Mouse (Mus musculus) liver, embryonic 12.5 days (tissue): ENCODE results near the gene Exosc6. TPM values are rescaled to one million over a fixed set of nuclear protein-coding genes. Genes with fewer than 3 reads are reported as not detected.

Experiments
- ATAC-seq: fragments of 200-750 bp; cut with Nextera tagmentation; 2 replicates; pipeline ENCODE4 v1.8.0; 2017; ENCODE audit warnings: moderate number of reproducible peaks, mild to moderate bottlenecking, moderate library complexity
- H3K27ac ChIP-seq: fragments of 300-500 bp; sonication (generic); 2 replicates; pipeline ENCODE4 v1.5.1; 2016; ENCODE audit warnings: mild to moderate bottlenecking
- H3K27me3 ChIP-seq: fragments of 300-500 bp; sonication (generic); replicated peaks from 2 replicates; pipeline ENCODE4 v1.6.1; 2016; ENCODE audit warnings: mild to moderate bottlenecking, moderate library complexity
- H3K36me3 ChIP-seq: fragments of 300-500 bp; sonication (generic); 2 replicates; pipeline ENCODE4 v1.6.1; 2016; ENCODE audit warnings: mild to moderate bottlenecking, moderate library complexity
- H3K4me1 ChIP-seq: fragments of 300-500 bp; sonication (generic); 2 replicates; pipeline ENCODE4 v1.6.1; 2016
- H3K4me2 ChIP-seq: fragments of 300-500 bp; sonication (generic); 2 replicates; pipeline ENCODE4 v1.6.1; 2016; ENCODE audit warnings: mild to moderate bottlenecking, moderate library complexity
- H3K4me3 ChIP-seq: fragments of 300-500 bp; sonication (generic); 2 replicates; pipeline ENCODE4 v1.5.1; 2016; ENCODE audit warnings: mild to moderate bottlenecking, moderate library complexity
- H3K9ac ChIP-seq: fragments of 300-500 bp; sonication (generic); 2 replicates; pipeline ENCODE4 v1.6.1; 2016; ENCODE audit warnings: mild to moderate bottlenecking, moderate library complexity
- H3K9me3 ChIP-seq: fragments of 300-500 bp; sonication (generic); replicated peaks from 2 replicates; pipeline ENCODE4 v1.6.1; 2016; ENCODE audit warnings: mild to moderate bottlenecking, moderate library complexity
- WGBS: fragments of 180-500 bp; shearing (Covaris S2); methylation state at CpG from one replicate; pipeline ENCODE4 v1.1.7; 2016; ENCODE audit not compliant: insufficient replicate concordance; 5-methylcytosine and 5-hydroxymethylcytosine counted together
- polyA plus RNA-seq: library from polyadenylated mRNA; unstranded; fragments of >200 nt; fragmentation: Nextera tagmentation; extraction: Ambion mirVana; gene quantifications from 2 replicates; pipeline ENCODE4 v1.2.1, GENCODE M21; 2016

Exosc6 gene
- polyA plus RNA-seq, 1 experiment from 2014 or later: 25.6 TPM

- 91% methylated on average over 19 of the region's 19 CpGs for WGBS
Measured at GRCm38 (mm10) chr8:111042546-111042945, 13.6 kb upstream of the Exosc6 start.

GRCm38 (mm10) chr8:111044003-111044734 lies 12.0 kb upstream of the Exosc6 start:
- ATAC-seq: no peak
- Histone ChIP-seq H3K27ac (no peak overlapping the region), H3K27me3 (no peaks in the 10 kb centered on the region), H3K9ac (no peak overlapping the region), H3K4me2 (no peak overlapping the region), H3K4me3 (no peak overlapping the region), H3K4me1 (no peaks in the 10 kb centered on the region), H3K9me3 (no peaks in the 10 kb centered on the region), H3K36me3 (peaks cover 99% of the 10 kb centered on the region)
- 38% methylated on average over 2 of the region's 2 CpGs for WGBS

More at GRCm38 (mm10) chr8:111042546-111042945, 13.6 kb upstream of the Exosc6 start:
- Histone ChIP-seq H3K4me1 (no peaks in the 10 kb centered on the region), H3K9ac (no peak overlapping the region), H3K4me3 (no peak overlapping the region), H3K27ac (no peak overlapping the region), H3K27me3 (no peaks in the 10 kb centered on the region), H3K9me3 (no peaks in the 10 kb centered on the region), H3K4me2 (no peak overlapping the region), H3K36me3 (peaks cover 99% of the 10 kb centered on the region)
- 0 out of 2 replicates have a peak, but pooled peaks have one; percentile 30 for ATAC-seq

DNA sequence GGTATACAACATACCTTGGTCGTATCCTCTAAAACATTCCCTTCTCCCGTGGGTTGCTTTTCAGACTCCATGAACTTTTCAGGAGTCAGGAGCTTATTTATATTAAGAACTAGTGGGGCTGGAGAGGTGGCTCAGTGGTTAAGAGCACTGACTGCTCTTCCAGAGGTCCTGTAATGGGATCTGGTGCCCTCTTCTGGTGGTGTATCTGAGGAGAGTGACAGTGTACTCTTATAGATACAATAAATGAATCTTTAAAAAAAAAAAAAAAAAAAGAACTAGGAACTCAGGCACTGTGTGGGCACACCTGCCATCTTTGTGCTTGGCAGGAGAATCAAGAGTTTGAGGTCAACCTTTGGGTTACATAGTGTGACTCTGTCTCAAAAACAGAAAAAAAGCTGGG lies 7.4 kb upstream of the Exosc6 start:
- WGBS: 85% methylated on average over 2 of the region's 2 CpGs
- Histone ChIP-seq H3K27ac (no peak overlapping the region), H3K4me1 (no peaks in the 10 kb centered on the region), H3K4me2 (no peak overlapping the region), H3K36me3 (peaks cover 100% of the 10 kb centered on the region), H3K4me3 (no peak overlapping the region), H3K27me3 (no peaks in the 10 kb centered on the region), H3K9ac (no peak overlapping the region), H3K9me3 (no peaks in the 10 kb centered on the region)
- no peak for ATAC-seq

- Histone ChIP-seq H3K9ac (no peak overlapping the region), H3K36me3 (peaks cover 100% of the 10 kb centered on the region), H3K27ac (no peak overlapping the region), H3K4me1 (no peaks in the 10 kb centered on the region; the same call in 1 of the 2 replicates), H3K9me3 (no peaks in the 10 kb centered on the region), H3K4me3 (no peak overlapping the region), H3K4me2 (no peak overlapping the region), H3K27me3 (no peaks in the 10 kb centered on the region)
- WGBS: 90% methylated on average over 7 of the region's 7 CpGs
- ATAC-seq: no peak
Measured at GRCm38 (mm10) chr8:111049106-111049505, 7.0 kb upstream of the Exosc6 start.

DNA sequence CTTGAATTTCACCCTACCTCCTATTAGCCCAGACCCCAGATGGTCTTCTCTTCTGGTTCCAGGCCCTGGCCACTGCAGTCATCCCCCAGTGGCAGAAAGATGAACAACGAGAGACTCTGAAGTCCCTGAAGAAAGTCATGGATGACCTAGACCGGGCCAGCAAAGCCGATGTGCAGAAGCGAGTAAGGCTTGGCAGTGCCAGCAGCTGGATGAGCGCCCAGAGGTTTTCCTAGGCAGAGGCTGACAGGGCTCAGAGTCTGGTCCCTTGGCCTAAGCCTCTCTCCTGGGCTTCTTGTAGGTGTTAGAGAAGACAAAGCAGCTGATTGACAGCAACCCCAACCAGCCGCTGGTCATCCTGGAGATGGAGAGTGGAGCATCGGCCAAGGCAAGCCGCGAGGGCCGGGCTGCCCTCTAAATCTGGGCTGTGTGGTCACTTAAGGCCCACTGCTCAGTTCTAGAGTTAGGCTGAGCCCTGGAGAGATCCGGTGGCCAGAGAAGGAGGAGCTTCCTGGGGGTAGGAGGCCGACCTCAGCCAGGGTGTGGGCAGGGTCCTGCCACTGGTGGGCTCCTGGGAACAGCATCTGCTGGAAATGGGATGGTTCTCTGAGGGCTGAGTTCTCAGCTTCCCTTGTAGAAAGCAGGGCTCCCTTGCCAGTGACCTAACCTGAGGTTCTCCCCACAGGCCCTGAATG lies 2.2 kb upstream of the Exosc6 start:
- no peak overlapping the region for H3K27ac ChIP-seq
- no peak for ATAC-seq
- H3K4me2 ChIP-seq: no peak overlapping the region
- H3K4me3 ChIP-seq: no peak overlapping the region
- no peaks in the 10 kb centered on the region for H3K9me3 ChIP-seq
- no peaks in the 10 kb centered on the region for H3K27me3 ChIP-seq
- H3K9ac ChIP-seq: no peak overlapping the region
- WGBS: 91% methylated on average over 12 of the region's 12 CpGs
- peaks cover 81% of the 10 kb centered on the region for H3K36me3 ChIP-seq
- peaks cover 39% of the 10 kb centered on the region for H3K4me1 ChIP-seq

DNA sequence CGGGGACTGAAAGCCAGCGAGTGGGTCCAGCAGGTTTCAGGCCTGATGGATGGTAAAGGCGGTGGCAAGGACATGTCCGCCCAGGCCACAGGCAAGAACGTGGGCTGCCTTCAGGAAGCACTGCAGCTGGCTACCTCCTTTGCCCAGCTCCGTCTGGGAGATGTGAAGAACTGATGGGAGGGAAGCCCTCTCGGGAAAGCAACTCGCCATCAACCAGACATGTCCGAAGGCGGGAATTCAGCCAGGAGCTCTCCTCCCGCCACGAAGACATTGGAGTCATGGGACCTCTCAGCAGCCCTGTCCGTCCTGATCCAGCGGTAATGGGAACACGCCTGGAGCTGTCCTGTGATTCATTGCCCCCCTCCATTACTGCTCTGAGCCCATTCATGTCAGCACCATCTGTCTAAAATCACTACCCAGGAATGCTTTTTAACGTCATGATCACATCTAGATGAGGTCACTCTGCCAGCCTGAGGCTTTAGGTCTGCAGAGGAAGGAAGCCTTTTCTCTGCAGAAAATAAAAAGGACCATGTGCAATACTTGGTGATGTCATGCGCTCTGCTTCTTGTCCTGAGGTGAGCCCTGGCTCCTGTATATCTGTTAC lies 1.0 kb upstream of the Exosc6 start:
- Histone ChIP-seq H3K9ac (no peak overlapping the region; the same call in 1 of the 2 replicates), H3K36me3 (peaks cover 69% of the 10 kb centered on the region), H3K27ac (peak overlapping the region; percentile 74), H3K9me3 (no peaks in the 10 kb centered on the region), H3K27me3 (no peaks in the 10 kb centered on the region), H3K4me3 (no peak overlapping the region), H3K4me2 (peak overlapping the region; percentile 99; the same call in 1 of the 2 replicates), H3K4me1 (peaks cover 48% of the 10 kb centered on the region)
- WGBS: 91% methylated on average over 17 of the region's 17 CpGs
- no peak for ATAC-seq

DNA sequence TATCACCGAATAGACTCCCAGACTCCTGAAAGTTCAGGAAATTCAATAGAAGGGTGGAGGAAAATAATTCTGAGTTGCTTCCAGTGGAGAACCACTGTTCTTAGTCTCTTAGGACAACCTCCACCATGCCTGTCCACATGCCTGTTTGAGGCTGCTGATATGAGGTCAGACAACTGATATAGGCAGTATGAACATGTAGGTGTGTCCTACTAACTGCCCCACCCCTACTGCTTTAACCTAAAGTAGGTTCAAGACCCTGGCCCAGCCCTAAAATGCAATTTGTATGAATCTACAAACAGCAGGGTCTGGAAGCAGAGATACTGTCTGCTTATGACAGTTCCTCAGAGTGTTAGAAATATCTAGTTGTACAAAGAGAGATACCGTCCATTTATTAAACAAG lies 478 bp upstream of the Exosc6 start:
- Histone ChIP-seq H3K4me2 (peak overlapping the region; percentile 99), H3K27me3 (no peaks in the 10 kb centered on the region), H3K9me3 (no peaks in the 10 kb centered on the region), H3K36me3 (peaks cover 64% of the 10 kb centered on the region), H3K4me3 (peak overlapping the region; percentile 77), H3K4me1 (peaks cover 54% of the 10 kb centered on the region), H3K9ac (0 out of 2 replicates have a peak overlapping the region, but pooled peaks have one; percentile 7), H3K27ac (peak overlapping the region; percentile 74)
- ATAC-seq: peak; percentile 53
- 61% methylated on average over 2 of the region's 2 CpGs for WGBS

- ATAC-seq: peak; percentile 54
- under 1% methylated on average over 63 of the region's 63 CpGs for WGBS
- Histone ChIP-seq H3K9ac (peak overlapping the region; percentile 95), H3K9me3 (no peaks in the 10 kb centered on the region), H3K4me1 (peaks cover 65% of the 10 kb centered on the region), H3K27me3 (no peaks in the 10 kb centered on the region), H3K36me3 (peaks cover 52% of the 10 kb centered on the region), H3K4me3 (peak overlapping the region; percentile 77), H3K4me2 (peak overlapping the region; percentile 99), H3K27ac (peak overlapping the region; percentile 85)
Measured at GRCm38 (mm10) chr8:111056691-111057293, 653 bp downstream of the Exosc6 start.

- no peak for ATAC-seq
Measured at GRCm38 (mm10) chr8:111058946-111059572, 2.9 kb downstream of the Exosc6 start.

DNA sequence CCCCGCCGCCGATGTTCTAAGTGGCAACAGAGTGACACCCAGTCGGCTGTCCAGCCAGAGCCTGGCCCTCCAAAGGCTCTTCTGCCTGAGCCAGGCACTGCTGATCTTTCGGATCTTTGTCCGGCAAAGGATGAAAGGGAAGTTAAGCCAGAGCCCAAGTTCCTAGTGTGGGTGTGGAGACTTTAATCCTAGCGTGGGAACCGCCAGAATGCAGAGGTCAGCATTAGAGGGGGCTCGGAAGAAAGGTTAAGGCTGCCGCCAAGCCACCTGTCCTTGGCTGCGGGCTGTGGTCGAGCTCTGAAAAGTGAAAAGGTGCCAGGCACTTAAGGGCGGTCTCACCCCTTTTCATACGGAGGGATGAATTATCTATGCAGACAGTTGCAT lies 5.5 kb downstream of the Exosc6 start:
- Histone ChIP-seq H3K36me3 (peaks cover 11% of the 10 kb centered on the region), H3K4me2 (peak overlapping the region; percentile 85), H3K4me3 (peak overlapping the region; percentile 70), H3K27me3 (peaks cover 11% of the 10 kb centered on the region), H3K9ac (peak overlapping the region; percentile 69), H3K4me1 (peaks cover 62% of the 10 kb centered on the region), H3K9me3 (no peaks in the 10 kb centered on the region), H3K27ac (peak overlapping the region; percentile 2; the same call in 1 of the 2 replicates)
- 2% methylated on average over 14 of the region's 14 CpGs for WGBS
- 0 out of 2 replicates have a peak, but pooled peaks have one; percentile 0 for ATAC-seq

More at GRCm38 (mm10) chr8:111058946-111059572, 2.9 kb downstream of the Exosc6 start:
- no peak overlapping the region for H3K27ac ChIP-seq
- no peak overlapping the region for H3K4me2 ChIP-seq
- no peaks in the 10 kb centered on the region; the same call in 1 of the 2 replicates for H3K27me3 ChIP-seq
- WGBS: 41% methylated on average over 2 of the region's 2 CpGs
- no peak overlapping the region for H3K4me3 ChIP-seq
- H3K9me3 ChIP-seq: no peaks in the 10 kb centered on the region
- no peak overlapping the region; the same call in 1 of the 2 replicates for H3K9ac ChIP-seq
- peaks cover 79% of the 10 kb centered on the region for H3K4me1 ChIP-seq
- H3K36me3 ChIP-seq: peaks cover 30% of the 10 kb centered on the region

DNA sequence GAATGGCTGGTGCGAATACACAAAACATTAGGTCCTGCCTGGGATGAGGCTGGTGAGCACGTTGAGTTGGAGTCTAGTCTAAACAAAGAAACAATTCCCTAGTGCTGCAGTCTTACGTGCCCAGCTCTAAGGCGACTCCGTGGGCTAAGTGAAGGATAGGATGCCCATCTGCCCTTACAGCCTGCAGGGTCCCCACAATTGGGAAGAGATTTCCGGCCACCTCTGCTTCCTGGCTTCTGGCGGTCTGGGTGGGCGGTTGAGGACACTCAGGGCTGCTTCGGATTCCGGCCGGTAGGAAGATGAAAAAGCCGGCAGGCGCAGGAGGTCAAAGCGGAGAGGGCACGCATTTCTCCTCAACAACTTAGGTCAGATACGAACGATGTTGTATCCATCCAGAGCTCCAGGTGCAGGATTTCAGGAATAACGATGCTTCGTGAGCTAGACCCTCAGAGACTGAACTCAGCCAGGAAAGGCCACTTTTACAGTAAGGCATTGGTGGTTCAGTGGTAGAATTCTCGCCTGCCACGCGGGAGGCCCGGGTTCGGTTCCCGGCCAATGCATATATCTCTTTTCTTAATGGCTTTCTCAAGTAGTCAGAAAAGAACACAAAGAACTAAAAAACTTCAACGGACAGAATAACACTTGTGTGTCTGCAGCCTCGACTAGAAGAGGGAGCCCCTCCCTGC lies 6.1 kb downstream of the Exosc6 start:
- peak; percentile 81 for ATAC-seq
- H3K27me3 ChIP-seq: peaks cover 14% of the 10 kb centered on the region
- H3K4me3 ChIP-seq: peak overlapping the region; percentile 70
- peak overlapping the region; percentile 2; the same call in 1 of the 2 replicates for H3K27ac ChIP-seq
- H3K9ac ChIP-seq: peak overlapping the region; percentile 69
- peaks cover 57% of the 10 kb centered on the region for H3K4me1 ChIP-seq
- peak overlapping the region; percentile 85 for H3K4me2 ChIP-seq
- H3K9me3 ChIP-seq: no peaks in the 10 kb centered on the region
- under 1% methylated on average over 27 of the region's 27 CpGs for WGBS
- H3K36me3 ChIP-seq: peaks cover 11% of the 10 kb centered on the region
